Mouse (Mus musculus) heart, embryonic 13.5 days (tissue): Measurements from ENCODE around the gene Coch. TPM values are rescaled to one million over a fixed set of nuclear protein-coding genes. Genes with fewer than 3 reads are reported as not detected.
"Not testable (repeated sequence)": the region's sequence is repeated elsewhere in the genome, so short reads cannot be mapped to it uniquely, and the experiment has no call there.

Source experiments
- ATAC-seq: fragments of 200-750 bp; cut with Nextera tagmentation; 2 replicates; pipeline ENCODE4 v1.8.0; 2017; ENCODE audit warnings: moderate TSS enrichment; ENCODE audit not compliant: insufficient number of reproducible peaks, low FRiP score, low TSS enrichment; ENCODE audit errors: extremely low read depth
- H3K27ac ChIP-seq: fragments of 300-500 bp; sonication (generic); replicated peaks from 2 replicates; pipeline ENCODE4 v1.5.1; 2015; ENCODE audit warnings: moderate library complexity, mild to moderate bottlenecking, inconsistent platforms
- H3K27me3 ChIP-seq: fragments of 300-500 bp; sonication (generic); replicated peaks from 2 replicates; pipeline ENCODE4 v1.6.1; 2015; ENCODE audit warnings: mild to moderate bottlenecking, inconsistent platforms
- H3K36me3 ChIP-seq: fragments of 300-500 bp; sonication (generic); 2 replicates; pipeline ENCODE4 v1.6.1; 2015; ENCODE audit warnings: mild to moderate bottlenecking, inconsistent platforms
- H3K4me1 ChIP-seq: fragments of 300-500 bp; sonication (generic); 2 replicates; pipeline ENCODE4 v1.6.1; 2015; ENCODE audit warnings: inconsistent platforms
- H3K4me2 ChIP-seq: fragments of 300-500 bp; sonication (generic); 2 replicates; pipeline ENCODE4 v1.6.1; 2015; ENCODE audit warnings: inconsistent platforms, mild to moderate bottlenecking, moderate library complexity
- H3K4me3 ChIP-seq: fragments of 300-500 bp; sonication (generic); 2 replicates; pipeline ENCODE4 v1.5.1; 2015; ENCODE audit warnings: moderate library complexity, mild to moderate bottlenecking, inconsistent platforms
- H3K9ac ChIP-seq: fragments of 300-500 bp; sonication (generic); 2 replicates; pipeline ENCODE4 v1.6.1; 2015; ENCODE audit warnings: inconsistent platforms, mild to moderate bottlenecking, moderate library complexity
- H3K9me3 ChIP-seq: fragments of 300-500 bp; sonication (generic); 2 replicates; pipeline ENCODE4 v1.6.1; 2016; ENCODE audit warnings: inconsistent platforms
- WGBS: fragments of 180-500 bp; shearing (Covaris S2); methylation state at CpG from one replicate; pipeline ENCODE4 v1.1.7; 2015; ENCODE audit warnings: mixed read lengths; 5-methylcytosine and 5-hydroxymethylcytosine counted together
- polyA plus RNA-seq: library from polyadenylated mRNA; unstranded; fragments of >200 nt; fragmentation: Nextera tagmentation; extraction: Ambion mirVana; gene quantifications from 2 replicates; pipeline ENCODE4 v1.2.1, GENCODE M21; 2015

Gene Coch
- polyA plus RNA-seq: 0.94 and 1.8 TPM in 2 replicates

GRCm38 (mm10) chr12:51593229-51594029, at the start of gene Coch:
Coch (plus strand) TSS chr12:51593341.
- ATAC-seq: peak; percentile 46
- Histone ChIP-seq H3K9me3 (no peaks in the 10 kb centered on the region), H3K27me3 (peaks cover 71% of the 10 kb centered on the region), H3K4me3 (peak within 1 kb of the TSS; percentile 75), H3K27ac (no peak within 1 kb of the TSS), H3K9ac (peak within 1 kb of the TSS; percentile 77), H3K36me3 (no peaks in the 10 kb centered on the region), H3K4me2 (peak within 1 kb of the TSS; percentile 99), H3K4me1 (peaks cover 14% of the 10 kb centered on the region)
- under 1% methylated on average over 76 of the region's 79 CpGs for WGBS

GRCm38 (mm10) chr12:51543402-51543960, 49.7 kb upstream of the Coch start:
- Histone ChIP-seq H3K36me3 (no peaks in the 10 kb centered on the region), H3K4me3 (no peak overlapping the region), H3K9ac (no peak overlapping the region), H3K9me3 (no peaks in the 10 kb centered on the region), H3K4me1 (no peaks in the 10 kb centered on the region), H3K27me3 (no peaks in the 10 kb centered on the region), H3K4me2 (no peak overlapping the region), H3K27ac (no peak overlapping the region)
- no peak for ATAC-seq
- WGBS: 72% methylated on average over 9 of the region's 9 CpGs

- ATAC-seq: no peak
- WGBS: 79% methylated on average over 1 of the region's 1 CpGs
- H3K9ac ChIP-seq: no peak overlapping the region
Measured at GRCm38 (mm10) chr12:51555041-51555440, 38.1 kb upstream of the Coch start.

GRCm38 (mm10) chr12:51561416-51561815, 31.7 kb upstream of the Coch start:
- no peak for ATAC-seq
- no peaks in the 10 kb centered on the region for H3K27me3 ChIP-seq
- H3K36me3 ChIP-seq: no peaks in the 10 kb centered on the region
- no peak overlapping the region for H3K9ac ChIP-seq
- peaks cover 6% of the 10 kb centered on the region for H3K9me3 ChIP-seq
- H3K4me3 ChIP-seq: no peak overlapping the region
- H3K27ac ChIP-seq: no peak overlapping the region
- 76% methylated on average over 9 of the region's 9 CpGs for WGBS
- no peaks in the 10 kb centered on the region for H3K4me1 ChIP-seq
- no peak overlapping the region for H3K4me2 ChIP-seq

More at GRCm38 (mm10) chr12:51555041-51555440, 38.1 kb upstream of the Coch start:
- no peaks in the 10 kb centered on the region for H3K4me1 ChIP-seq
- no peaks in the 10 kb centered on the region for H3K27me3 ChIP-seq
- H3K36me3 ChIP-seq: no peaks in the 10 kb centered on the region
- peaks cover 9% of the 10 kb centered on the region for H3K9me3 ChIP-seq
- H3K4me2 ChIP-seq: no peak overlapping the region
- no peak overlapping the region for H3K4me3 ChIP-seq
- H3K27ac ChIP-seq: no peak overlapping the region

GRCm38 (mm10) chr12:51567225-51567624, 25.9 kb upstream of the Coch start:
- 0 out of 2 replicates have a peak overlapping the region, but pooled peaks have one; percentile 3 for H3K4me3 ChIP-seq
- 35% methylated on average over 7 of the region's 7 CpGs for WGBS
- H3K4me2 ChIP-seq: peak overlapping the region; percentile 41
- no peak for ATAC-seq
- H3K9ac ChIP-seq: no peak overlapping the region
- no peaks in the 10 kb centered on the region for H3K36me3 ChIP-seq
- H3K27ac ChIP-seq: no peak overlapping the region
- H3K9me3 ChIP-seq: peaks cover 6% of the 10 kb centered on the region
- H3K27me3 ChIP-seq: no peaks in the 10 kb centered on the region
- peaks cover 11% of the 10 kb centered on the region for H3K4me1 ChIP-seq

GRCm38 (mm10) chr12:51569472-51569871, 23.7 kb upstream of the Coch start:
- Histone ChIP-seq H3K27me3 (no peaks in the 10 kb centered on the region), H3K4me1 (peaks cover 11% of the 10 kb centered on the region), H3K4me3 (no peak overlapping the region), H3K9me3 (peaks cover 6% of the 10 kb centered on the region), H3K9ac (no peak overlapping the region), H3K36me3 (no peaks in the 10 kb centered on the region), H3K27ac (no peak overlapping the region), H3K4me2 (no peak overlapping the region)
- ATAC-seq: no peak
- WGBS: 73% methylated on average over 8 of the region's 8 CpGs

- H3K4me2 ChIP-seq: no peak overlapping the region
- H3K4me3 ChIP-seq: no peak overlapping the region
- peaks cover 11% of the 10 kb centered on the region for H3K4me1 ChIP-seq
- H3K36me3 ChIP-seq: no peaks in the 10 kb centered on the region
- no peak overlapping the region for H3K27ac ChIP-seq
- ATAC-seq: no peak
- H3K9ac ChIP-seq: no peak overlapping the region
- 61% methylated on average over 7 of the region's 7 CpGs for WGBS
- peaks cover 6% of the 10 kb centered on the region for H3K9me3 ChIP-seq
- no peaks in the 10 kb centered on the region for H3K27me3 ChIP-seq
Measured at GRCm38 (mm10) chr12:51569944-51570343, 23.2 kb upstream of the Coch start.

GRCm38 (mm10) chr12:51572651-51573050, 20.5 kb upstream of the Coch start:
- no peak for ATAC-seq
- no peak overlapping the region for H3K4me2 ChIP-seq

GRCm38 (mm10) chr12:51577816-51578215, 15.3 kb upstream of the Coch start:
- not testable (repeated sequence) for H3K4me1 ChIP-seq, H3K27ac ChIP-seq, ATAC-seq, H3K36me3 ChIP-seq, H3K27me3 ChIP-seq, H3K4me3 ChIP-seq, H3K9me3 ChIP-seq, H3K9ac ChIP-seq, H3K4me2 ChIP-seq
- 78% methylated on average over 2 of the region's 2 CpGs for WGBS

More at GRCm38 (mm10) chr12:51572651-51573050, 20.5 kb upstream of the Coch start:
- Histone ChIP-seq H3K27ac (no peak overlapping the region), H3K4me3 (no peak overlapping the region), H3K27me3 (no peaks in the 10 kb centered on the region), H3K9me3 (no peaks in the 10 kb centered on the region), H3K36me3 (no peaks in the 10 kb centered on the region), H3K4me1 (peaks cover 4% of the 10 kb centered on the region; the same call in 1 of the 2 replicates), H3K9ac (no peak overlapping the region)
- WGBS: 65% methylated on average over 4 of the region's 4 CpGs

GRCm38 (mm10) chr12:51589263-51589662, 3.9 kb upstream of the Coch start:
- no peaks in the 10 kb centered on the region for H3K36me3 ChIP-seq
- WGBS: 79% methylated on average over 5 of the region's 5 CpGs
- ATAC-seq: no peak
- H3K9ac ChIP-seq: no peak overlapping the region
- peaks cover 13% of the 10 kb centered on the region for H3K4me1 ChIP-seq
- no peak overlapping the region for H3K27ac ChIP-seq
- H3K4me2 ChIP-seq: no peak overlapping the region
- peaks cover 39% of the 10 kb centered on the region for H3K27me3 ChIP-seq
- H3K4me3 ChIP-seq: no peak overlapping the region
- H3K9me3 ChIP-seq: peaks cover 7% of the 10 kb centered on the region

- H3K27me3 ChIP-seq: peaks cover 65% of the 10 kb centered on the region
- no peak overlapping the region for H3K27ac ChIP-seq
- H3K9ac ChIP-seq: no peak overlapping the region
- ATAC-seq: no peak
- 51% methylated on average over 8 of the region's 8 CpGs for WGBS
- no peak overlapping the region for H3K4me3 ChIP-seq
- peaks cover 14% of the 10 kb centered on the region for H3K4me1 ChIP-seq
- no peaks in the 10 kb centered on the region for H3K36me3 ChIP-seq
- no peak overlapping the region for H3K4me2 ChIP-seq
- no peaks in the 10 kb centered on the region for H3K9me3 ChIP-seq
Measured at GRCm38 (mm10) chr12:51591921-51592320, 1.2 kb upstream of the Coch start.
